Mouse (Mus musculus) limb, embryonic 10.5 days (tissue): ENCODE measurements at regions not wholly inside any gene's neighbourhood (a gene's known extent, or its start where the extent isn't known, plus 50 kb on each side); places are given as distances from the start of the nearest gene placed in this dataset.

Experiments used
- DNase-seq: peaks from one replicate; pipeline ENCODE4 v3.0.0-alpha.2; 2017; ENCODE audit warnings: low spot score
- H3K27ac ChIP-seq: fragments of 300-500 bp; sonication (generic); 2 replicates; pipeline ENCODE4 v1.5.1; 2016; ENCODE audit warnings: mild to moderate bottlenecking
- H3K27me3 ChIP-seq: fragments of 300-500 bp; sonication (generic); 2 replicates; pipeline ENCODE4 v1.6.1; 2016; ENCODE audit warnings: low read depth, mild to moderate bottlenecking; ENCODE audit not compliant: poor library complexity, severe bottlenecking
- H3K36me3 ChIP-seq: fragments of 300-500 bp; sonication (generic); 2 replicates; pipeline ENCODE4 v1.6.1; 2016; ENCODE audit warnings: mild to moderate bottlenecking, moderate library complexity
- H3K4me1 ChIP-seq: fragments of 300-500 bp; sonication (generic); 2 replicates; pipeline ENCODE4 v1.6.1; 2016
- H3K4me3 ChIP-seq: fragments of 300-500 bp; sonication (generic); 2 replicates; pipeline ENCODE4 v1.5.1; 2016; ENCODE audit warnings: mild to moderate bottlenecking, moderate library complexity
- H3K9me3 ChIP-seq: fragments of 300-500 bp; sonication (generic); replicated peaks from 2 replicates; pipeline ENCODE4 v1.6.1; 2016; ENCODE audit warnings: mild to moderate bottlenecking
- WGBS: fragments of 180-500 bp; shearing (Covaris S2); methylation state at CpG from one replicate; pipeline ENCODE4 v1.1.7; 2016; 5-methylcytosine and 5-hydroxymethylcytosine counted together

GRCm38 (mm10) chr16:93369766-93370146 lies 234.1 kb downstream of the Setd4 start:
- 0 out of 2 replicates have a peak, but pooled peaks cover 4% of the 10 kb centered on the region for H3K27me3 ChIP-seq
- no peaks in the 10 kb centered on the region for H3K4me1 ChIP-seq
- no peak overlapping the region for H3K4me3 ChIP-seq
- H3K9me3 ChIP-seq, result no peaks in the 10 kb centered on the region
- no peak for DNase-seq
- no peak overlapping the region for H3K27ac ChIP-seq
- no peaks in the 10 kb centered on the region for H3K36me3 ChIP-seq
- 76% methylated on average over 10 of the region's 10 CpGs for WGBS

- no peak overlapping the region for H3K4me3 ChIP-seq
- no peak overlapping the region for H3K27ac ChIP-seq
- DNase-seq, result no peak
- 79% methylated on average over 21 of the region's 21 CpGs for WGBS
- 0 out of 2 replicates have a peak, but pooled peaks cover 4% of the 10 kb centered on the region for H3K27me3 ChIP-seq
- no peaks in the 10 kb centered on the region for H3K4me1 ChIP-seq
- no peaks in the 10 kb centered on the region for H3K9me3 ChIP-seq
- no peaks in the 10 kb centered on the region for H3K36me3 ChIP-seq
These were observed 234.8 kb downstream of the Setd4 start for GRCm38 (mm10) chr16:93368824-93369765.

- no peaks in the 10 kb centered on the region for H3K36me3 ChIP-seq
- H3K4me3 ChIP-seq, result no peak overlapping the region
- 0 out of 2 replicates have a peak, but pooled peaks cover 4% of the 10 kb centered on the region for H3K27me3 ChIP-seq
- H3K4me1 ChIP-seq, result no peaks in the 10 kb centered on the region
- DNase-seq, result no peak
- no peaks in the 10 kb centered on the region for H3K9me3 ChIP-seq
- WGBS, result 89% methylated on average over 6 of the region's 6 CpGs
- no peak overlapping the region for H3K27ac ChIP-seq
These were observed 235.9 kb downstream of the Setd4 start for GRCm38 (mm10) chr16:93367995-93368394.

- WGBS, result 91% methylated on average over 8 of the region's 8 CpGs
- H3K4me1 ChIP-seq, result no peaks in the 10 kb centered on the region
- no peaks in the 10 kb centered on the region for H3K9me3 ChIP-seq
- DNase-seq, result no peak
- H3K36me3 ChIP-seq, result no peaks in the 10 kb centered on the region
- no peak overlapping the region for H3K4me3 ChIP-seq
- 0 out of 2 replicates have a peak, but pooled peaks cover 4% of the 10 kb centered on the region for H3K27me3 ChIP-seq
- H3K27ac ChIP-seq, result no peak overlapping the region
These were observed 236.5 kb downstream of the Setd4 start for GRCm38 (mm10) chr16:93367246-93367805.

- Histone ChIP-seq H3K27me3 (0 out of 2 replicates have a peak, but pooled peaks cover 4% of the 10 kb centered on the region), H3K9me3 (no peaks in the 10 kb centered on the region), H3K4me1 (no peaks in the 10 kb centered on the region), H3K27ac (no peak overlapping the region), H3K4me3 (no peak overlapping the region), H3K36me3 (no peaks in the 10 kb centered on the region)
- WGBS, result 55% methylated on average over 5 of the region's 5 CpGs
- no peak for DNase-seq
These were observed 237.4 kb downstream of the Setd4 start for GRCm38 (mm10) chr16:93366383-93366941.

- H3K4me1 ChIP-seq, result no peaks in the 10 kb centered on the region
- no peak for DNase-seq
- H3K36me3 ChIP-seq, result no peaks in the 10 kb centered on the region
- no peaks in the 10 kb centered on the region for H3K9me3 ChIP-seq
- H3K27ac ChIP-seq, result no peak overlapping the region
- no peak overlapping the region for H3K4me3 ChIP-seq
- 66% methylated on average over 3 of the region's 3 CpGs for WGBS
- 0 out of 2 replicates have a peak, but pooled peaks cover 4% of the 10 kb centered on the region for H3K27me3 ChIP-seq
These were observed 238.5 kb downstream of the Setd4 start for GRCm38 (mm10) chr16:93365236-93365951.

GRCm38 (mm10) chr16:93359772-93360171 lies 244.1 kb downstream of the Setd4 start:
- H3K4me3 ChIP-seq, result no peak overlapping the region
- H3K9me3 ChIP-seq, result no peaks in the 10 kb centered on the region
- WGBS, result 92% methylated on average over 8 of the region's 8 CpGs
- H3K27me3 ChIP-seq, result no peaks in the 10 kb centered on the region
- H3K36me3 ChIP-seq, result no peaks in the 10 kb centered on the region
- no peak for DNase-seq
- H3K27ac ChIP-seq, result no peak overlapping the region
- no peaks in the 10 kb centered on the region for H3K4me1 ChIP-seq

- Histone ChIP-seq H3K36me3 (no peaks in the 10 kb centered on the region), H3K9me3 (no peaks in the 10 kb centered on the region), H3K27ac (no peak overlapping the region), H3K4me1 (no peaks in the 10 kb centered on the region), H3K27me3 (no peaks in the 10 kb centered on the region), H3K4me3 (no peak overlapping the region)
- WGBS, result 91% methylated on average over 6 of the region's 6 CpGs
- DNase-seq, result no peak
These were observed 245.2 kb downstream of the Setd4 start for GRCm38 (mm10) chr16:93358613-93359012.

GRCm38 (mm10) chr16:93358166-93358565 lies 245.7 kb downstream of the Setd4 start:
- DNase-seq, result no peak
- H3K9me3 ChIP-seq, result no peaks in the 10 kb centered on the region
- no peaks in the 10 kb centered on the region for H3K27me3 ChIP-seq
- H3K4me1 ChIP-seq, result no peaks in the 10 kb centered on the region
- H3K27ac ChIP-seq, result no peak overlapping the region
- no peaks in the 10 kb centered on the region for H3K36me3 ChIP-seq
- H3K4me3 ChIP-seq, result no peak overlapping the region
- WGBS, result 92% methylated on average over 4 of the region's 4 CpGs

GRCm38 (mm10) chr16:93355204-93355899 lies 248.5 kb downstream of the Setd4 start:
- H3K9me3 ChIP-seq, result no peaks in the 10 kb centered on the region
- no peak overlapping the region for H3K27ac ChIP-seq
- H3K36me3 ChIP-seq, result no peaks in the 10 kb centered on the region
- H3K4me1 ChIP-seq, result no peaks in the 10 kb centered on the region
- H3K4me3 ChIP-seq, result no peak overlapping the region
- no peak for DNase-seq
- 79% methylated on average over 11 of the region's 11 CpGs for WGBS
- H3K27me3 ChIP-seq, result no peaks in the 10 kb centered on the region

GRCm38 (mm10) chr16:93353971-93354370 lies 249.9 kb downstream of the Setd4 start:
- 83% methylated on average over 6 of the region's 6 CpGs for WGBS
- no peak overlapping the region for H3K27ac ChIP-seq
- DNase-seq, result no peak

GRCm38 (mm10) chr16:93344555-93344954 lies 259.3 kb downstream of the Setd4 start:
- Histone ChIP-seq H3K27ac (no peak overlapping the region), H3K9me3 (no peaks in the 10 kb centered on the region), H3K27me3 (no peaks in the 10 kb centered on the region), H3K4me3 (no peak overlapping the region), H3K4me1 (peaks cover 13% of the 10 kb centered on the region; the same call in 1 of the 2 replicates), H3K36me3 (no peaks in the 10 kb centered on the region)
- DNase-seq, result no peak
- 87% methylated on average over 5 of the region's 5 CpGs for WGBS

More at GRCm38 (mm10) chr16:93353971-93354370, 249.9 kb downstream of the Setd4 start:
- no peaks in the 10 kb centered on the region for H3K4me1 ChIP-seq
- H3K4me3 ChIP-seq, result no peak overlapping the region
- H3K36me3 ChIP-seq, result no peaks in the 10 kb centered on the region
- H3K9me3 ChIP-seq, result no peaks in the 10 kb centered on the region
- no peaks in the 10 kb centered on the region for H3K27me3 ChIP-seq
